Mouse (Mus musculus) mesoderm, embryonic 11.5 days (tissue): ENCODE measurements around the gene Idh3b.

ENCODE experiments used
- DNase-seq: peaks from one replicate; pipeline ENCODE4 v3.0.0-alpha.2; 2012; ENCODE audit warnings: low read depth, low spot score

The Idh3b gene

DNA sequence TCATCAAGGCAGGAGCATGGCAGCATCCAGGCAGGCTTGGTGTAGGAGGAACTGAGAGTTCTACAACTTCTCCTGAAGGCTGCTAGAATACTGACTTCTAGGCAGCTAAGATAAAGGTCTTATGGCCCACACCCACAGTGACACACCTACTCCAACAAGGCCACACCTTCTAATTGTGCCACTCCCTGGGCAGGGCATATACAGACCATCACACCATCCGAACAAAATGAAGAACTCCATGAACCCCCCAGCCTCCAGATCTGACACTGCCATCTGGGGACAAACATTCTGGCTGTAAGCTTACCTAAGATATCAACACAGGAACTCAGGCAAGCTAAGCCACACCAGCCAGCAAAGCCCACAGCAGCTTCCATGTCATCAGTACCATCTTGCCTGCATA lies 18.8 kb downstream of the Idh3b start:
- no peak for DNase-seq

DNA sequence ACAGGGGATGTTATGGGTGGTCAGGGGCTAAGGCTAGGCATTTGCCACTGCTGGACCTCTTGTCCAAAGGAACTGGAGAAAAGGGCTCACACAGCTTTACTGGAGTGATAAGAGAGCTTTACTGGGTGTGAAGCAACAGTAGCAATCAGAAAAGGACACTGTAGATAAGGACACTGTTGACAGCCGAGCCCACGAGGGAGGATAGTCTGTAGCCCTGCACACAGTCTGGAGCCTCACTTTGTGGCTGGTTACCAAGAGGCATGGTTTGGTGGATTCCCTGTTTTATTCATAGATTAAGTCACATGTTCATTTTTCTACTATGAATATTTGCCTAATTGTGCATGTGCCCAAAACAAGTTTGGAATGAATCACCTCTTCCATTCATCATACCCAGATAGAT lies 21.9 kb downstream of the Idh3b start:
- no peak for DNase-seq

DNA sequence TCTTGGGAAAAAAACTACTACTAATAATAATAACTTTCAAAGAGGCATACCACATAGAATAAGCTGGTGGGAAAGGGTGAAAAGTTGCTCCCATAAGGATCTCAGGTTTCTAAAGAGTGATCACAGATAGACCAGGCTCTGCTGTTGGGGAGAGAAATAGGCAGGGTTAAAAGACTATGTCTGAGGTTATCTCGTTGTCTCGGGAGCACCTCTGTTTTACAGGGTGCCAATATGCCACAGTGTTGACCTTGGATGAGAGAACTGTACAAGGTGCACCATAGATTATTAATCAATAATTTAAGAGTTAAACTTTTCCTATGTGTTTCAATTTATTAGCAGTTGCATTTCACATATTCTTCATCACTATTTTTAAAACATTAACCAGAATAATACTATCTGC lies 22.4 kb downstream of the Idh3b start:
- no peak for DNase-seq

DNA sequence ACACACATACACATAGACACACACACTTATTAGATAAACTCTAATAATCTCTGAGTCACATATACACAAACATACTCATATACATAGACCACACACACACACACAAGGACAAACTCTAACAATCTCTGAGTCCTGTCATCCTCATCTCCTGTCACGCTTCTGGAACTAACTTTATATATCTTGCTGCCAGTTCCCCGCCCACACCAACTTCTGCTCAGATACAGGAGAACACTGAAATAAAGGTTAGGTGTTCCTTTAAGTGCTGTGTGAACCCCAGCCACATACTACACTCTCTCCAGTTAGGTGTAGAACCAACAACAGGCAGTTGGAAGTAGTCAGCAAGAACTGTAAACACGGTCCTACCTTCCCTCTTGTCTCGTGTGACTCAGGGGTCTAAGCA lies 23.5 kb downstream of the Idh3b start:
- DNase-seq, result no peak

DNA sequence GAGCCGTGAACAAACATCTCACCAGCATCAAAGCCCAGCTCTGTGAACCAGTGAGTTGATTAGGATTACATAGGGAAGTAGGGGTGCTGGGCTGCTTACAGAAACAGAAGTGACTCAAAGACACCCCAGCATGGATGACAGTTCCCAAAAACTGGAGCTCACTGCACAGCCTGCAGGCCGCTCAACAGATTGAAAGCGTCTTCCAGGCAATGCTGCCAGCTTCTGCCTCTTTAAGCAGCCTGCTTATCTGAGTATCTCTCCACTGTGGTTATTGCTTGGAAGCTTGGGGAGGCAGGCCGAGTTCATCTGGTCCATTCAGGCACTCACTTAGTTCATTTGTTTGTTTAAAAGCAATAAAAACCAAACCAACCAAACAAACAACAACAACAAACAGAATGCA lies 27.6 kb downstream of the Idh3b start:
- no peak for DNase-seq

DNA sequence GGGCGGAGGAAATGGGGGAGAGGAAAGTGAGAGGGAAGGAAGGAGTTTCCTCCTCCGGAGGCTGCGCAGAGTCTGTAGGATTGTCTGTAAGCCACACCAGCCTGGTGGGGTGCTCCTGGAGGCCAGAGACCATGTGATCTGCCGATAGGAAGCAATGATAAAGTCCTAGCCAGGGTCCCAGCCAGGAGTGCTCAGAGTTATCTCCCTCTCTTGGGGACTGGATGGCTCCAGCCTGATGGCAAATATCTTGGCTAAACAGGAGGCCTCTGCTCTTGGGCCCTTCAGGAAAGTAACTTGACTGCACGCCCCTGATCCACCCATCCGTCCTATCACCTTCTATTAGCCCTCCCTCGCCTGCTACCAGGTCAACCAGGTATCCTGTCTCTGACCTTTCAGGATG lies 36.1 kb downstream of the Idh3b start:
- DNase-seq, result no peak

DNA sequence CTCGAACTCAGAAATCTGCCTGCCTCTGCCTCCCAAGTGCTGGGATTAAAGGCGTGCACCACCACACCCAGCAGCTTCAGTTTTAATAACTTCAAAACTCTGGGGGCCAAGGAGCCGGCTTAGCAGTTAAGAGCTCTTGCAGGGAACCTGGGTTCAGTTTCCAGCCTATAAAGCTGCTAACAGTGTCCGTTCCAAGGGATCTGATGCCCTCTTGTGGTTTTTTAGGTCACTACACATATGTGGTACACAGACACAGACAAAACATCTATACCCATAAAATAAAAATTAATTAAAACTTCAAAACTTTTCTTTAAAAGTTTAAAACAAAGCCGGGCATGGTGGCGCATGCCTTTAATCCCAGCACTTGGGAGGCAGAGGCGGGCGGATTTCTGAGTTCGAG lies 37.4 kb downstream of the Idh3b start:
- peak; percentile 52 for DNase-seq
